Mouse (Mus musculus) urinary bladder, postnatal 36 days (tissue): ENCODE results near the gene Olfr572.

Experiments used
- DNase-seq, 2 experiments: peaks; one replicate each; pipeline ENCODE4 v3.0.0; 2022; ENCODE audit warnings: low spot score in 2 of 2, mixed read lengths in 1 of 2

Gene Olfr572

GRCm38 (mm10) chr7:102924109-102924508, at the start of gene Olfr572:
Gene Olfr572, plus strand, starts transcription at chr7:102924409.
- no peak for DNase-seq

GRCm38 (mm10) chr7:102876822-102877221, 47.4 kb upstream of the Olfr572 start, which contains the start of gene Olfr568:
Gene Olfr568, plus strand, starts transcription at chr7:102877122.
- no peak for DNase-seq

- no peak for DNase-seq
Measured at GRCm38 (mm10) chr7:102890782-102891181, 33.4 kb upstream of the Olfr572 start, which contains the start of gene Olfr569. Gene Olfr569, minus strand, starts transcription at chr7:102890882.

GRCm38 (mm10) chr7:102915261-102915660, 8.9 kb upstream of the Olfr572 start:
- no peak for DNase-seq

GRCm38 (mm10) chr7:102916405-102916804, 7.8 kb upstream of the Olfr572 start:
- DNase-seq = no peak

GRCm38 (mm10) chr7:102917032-102917875, 7.0 kb upstream of the Olfr572 start, which contains the start of gene Olfr571:
Gene Olfr571, minus strand, starts transcription at chr7:102917536.
- DNase-seq = no peak

GRCm38 (mm10) chr7:102919632-102920031, 4.6 kb upstream of the Olfr572 start:
- no peak for DNase-seq

- DNase-seq = no peak
Measured at GRCm38 (mm10) chr7:102927105-102927504, 2.9 kb downstream of the Olfr572 start.

GRCm38 (mm10) chr7:102942475-102942874, 18.3 kb downstream of the Olfr572 start, which contains the start of gene Olfr573-ps1:
Gene Olfr573-ps1, minus strand, starts transcription at chr7:102942575.
- DNase-seq = no peak

- DNase-seq = no peak
Measured at GRCm38 (mm10) chr7:102943417-102943816, 19.2 kb downstream of the Olfr572 start.

GRCm38 (mm10) chr7:102948167-102948566, 24.0 kb downstream of the Olfr572 start, which contains the start of gene Olfr574:
Gene Olfr574, plus strand, starts transcription at chr7:102948467.
- DNase-seq = no peak

GRCm38 (mm10) chr7:102950732-102951131, 26.5 kb downstream of the Olfr572 start:
- no peak for DNase-seq

- DNase-seq = no peak
Measured at GRCm38 (mm10) chr7:102958137-102958536, 33.9 kb downstream of the Olfr572 start.

GRCm38 (mm10) chr7:102958593-102958992, 34.4 kb downstream of the Olfr572 start, which contains the start of gene Olfr575:
Gene Olfr575, minus strand, starts transcription at chr7:102958775.
- no peak for DNase-seq

GRCm38 (mm10) chr7:102962360-102962759, 38.2 kb downstream of the Olfr572 start, which contains the start of gene Olfr576:
Gene Olfr576, plus strand, starts transcription at chr7:102962660.
- no peak for DNase-seq

GRCm38 (mm10) chr7:102974399-102974798, 50.2 kb downstream of the Olfr572 start:
- DNase-seq = no peak

GRCm38 (mm10) chr7:102975843-102976242, 51.6 kb downstream of the Olfr572 start, which contains the start of gene Olfr577:
Gene Olfr577, minus strand, starts transcription at chr7:102975943.
- no peak for DNase-seq
